Mouse (Mus musculus): Measurements from ENCODE around the gene Stat3. TPM values are rescaled to one million over a fixed set of nuclear protein-coding genes. Genes with fewer than 3 reads are reported as not detected.

Gene Stat3
- total and polyA plus RNA-seq, 3 experiments = 25.7 to 249 (median 64.7) TPM

GRCm38 (mm10) chr11:100970557-100970937, 31.2 kb upstream of the Stat3 start, which contains the start of gene Cavin1:
Gene Cavin1 (minus strand): TSS chr11:100970887.
- Histone ChIP-seq H3K9me3 (replicated peaks; ENCODE audit: insufficient read depth, low read length) (no peaks in the 10 kb centered on the region), H3K79me2 (ENCODE audit: control insufficient read depth, insufficient read depth, low read length, poor library complexity) (no peaks in the 10 kb centered on the region), H3K9ac (ENCODE audit: control insufficient read depth, low read depth, low read length, poor library complexity, severe bottlenecking) (no peak within 1 kb of the TSS), H3K27me3 (ENCODE audit: control insufficient read depth in 1 of 2, insufficient read depth in 2 of 2, low read length in 2 of 2) (peaks cover 4 to 5% of the 10 kb centered on the region in 2 experiments; a peak in 3 of 4 replicates), H3K27ac (ENCODE audit: control insufficient read depth, low read depth, low read length) (no peak within 1 kb of the TSS), H3K4me3 (ENCODE audit: control insufficient read depth in 1 of 2, insufficient read depth in 1 of 2, low read depth in 2 of 2, low read length in 2 of 2) (no peak within 1 kb of the TSS), H3K36me3 (ENCODE audit: control insufficient read depth in 1 of 2, insufficient read depth in 2 of 2, low read length in 2 of 2) (peaks cover 0 to 2% of the 10 kb centered on the region in 2 experiments; a peak in 1 of 4 replicates), H3K4me1 (ENCODE audit: control insufficient read depth in 1 of 2, insufficient read depth in 2 of 2, low read length in 2 of 2) (peaks cover 2 to 5% of the 10 kb centered on the region in 2 experiments)
- no peak for DNase-seq (ENCODE audit: low read depth, low spot score)
- no peak for TF ChIP-seq ELF1 (IDR thresholded peaks at IDR 0.05; ENCODE audit: low read depth, low read length)
- TF ChIP-seq ZC3H11A (IDR thresholded peaks at IDR 0.05; ENCODE audit: low read depth, low read length) = no peak
- TF ChIP-seq USF1 (IDR thresholded peaks at IDR 0.05; ENCODE audit: low read depth, low read length) = no peak
- no peak for TF ChIP-seq BHLHE40 (IDR thresholded peaks at IDR 0.05; ENCODE audit: borderline replicate concordance, low read depth, low read length)
- TF ChIP-seq POLR2AphosphoS2 (IDR thresholded peaks at IDR 0.05; ENCODE audit: low read length) = no peak

GRCm38 (mm10) chr11:100969744-100970556, 30.6 kb upstream of the Stat3 start:
- H3K9me3 ChIP-seq (replicated peaks; ENCODE audit: insufficient read depth, low read length) = no peaks in the 10 kb centered on the region
- H3K4me1 ChIP-seq (ENCODE audit: control insufficient read depth in 1 of 2, insufficient read depth in 2 of 2, low read length in 2 of 2) = peaks cover 2 to 7% of the 10 kb centered on the region in 2 experiments
- no peak overlapping the region for H3K9ac ChIP-seq (ENCODE audit: control insufficient read depth, low read depth, low read length, poor library complexity, severe bottlenecking)
- DNase-seq (ENCODE audit: low read depth, low spot score) = no peak
- peaks cover 3 to 5% of the 10 kb centered on the region in 2 experiments; a peak in 3 of 4 replicates for H3K27me3 ChIP-seq (ENCODE audit: control insufficient read depth in 1 of 2, insufficient read depth in 2 of 2, low read length in 2 of 2)
- no peak overlapping the region for H3K27ac ChIP-seq (ENCODE audit: control insufficient read depth, low read depth, low read length)
- H3K36me3 ChIP-seq (ENCODE audit: control insufficient read depth in 1 of 2, insufficient read depth in 2 of 2, low read length in 2 of 2) = peaks cover 0 to 3% of the 10 kb centered on the region in 2 experiments; a peak in 1 of 4 replicates
- no peaks in the 10 kb centered on the region for H3K79me2 ChIP-seq (ENCODE audit: control insufficient read depth, insufficient read depth, low read length, poor library complexity)
- TF ChIP-seq NELFE (IDR thresholded peaks at IDR 0.05; ENCODE audit: low read depth, low read length) (no peak), MYB (IDR thresholded peaks at IDR 0.05; ENCODE audit: low read depth, low read length) (no peak), GABPA (IDR thresholded peaks at IDR 0.05; ENCODE audit: low read depth, low read length) (no peak), ELF1 (IDR thresholded peaks at IDR 0.05; ENCODE audit: low read depth, low read length) (no peak), KAT2A (conservative IDR thresholded peaks at IDR 0.05; ENCODE audit: low read depth, low read length) (no peak), USF1 (IDR thresholded peaks at IDR 0.05; ENCODE audit: low read depth, low read length) (no peak), JUND (IDR thresholded peaks at IDR 0.05; ENCODE audit: low read depth, low read length) (no peak)
- H3K4me3 ChIP-seq (ENCODE audit: control insufficient read depth in 1 of 2, insufficient read depth in 1 of 2, low read depth in 2 of 2, low read length in 2 of 2) = no peak overlapping the region

- Histone ChIP-seq H3K27me3 (ENCODE audit: control insufficient read depth in 1 of 2, insufficient read depth in 2 of 2, low read length in 2 of 2) (peaks cover 2 to 4% of the 10 kb centered on the region in 2 experiments; a peak in 3 of 4 replicates), H3K4me1 (ENCODE audit: control insufficient read depth in 1 of 2, insufficient read depth in 2 of 2, low read length in 2 of 2) (peaks cover 2 to 7% of the 10 kb centered on the region in 2 experiments)
Observed at GRCm38 (mm10) chr11:100969189-100969743, 29.9 kb upstream of the Stat3 start.

More at GRCm38 (mm10) chr11:100969189-100969743, 29.9 kb upstream of the Stat3 start:
- no peak overlapping the region for H3K27ac ChIP-seq (ENCODE audit: control insufficient read depth, low read depth, low read length)
- no peak overlapping the region for H3K9ac ChIP-seq (ENCODE audit: control insufficient read depth, low read depth, low read length, poor library complexity, severe bottlenecking)
- peaks cover 0 to 3% of the 10 kb centered on the region in 2 experiments; a peak in 1 of 4 replicates for H3K36me3 ChIP-seq (ENCODE audit: control insufficient read depth in 1 of 2, insufficient read depth in 2 of 2, low read length in 2 of 2)
- no peak for TF ChIP-seq KAT2A (conservative IDR thresholded peaks at IDR 0.05; ENCODE audit: low read depth, low read length)
- TF ChIP-seq POLR2AphosphoS5 (IDR thresholded peaks at IDR 0.05; ENCODE audit: borderline replicate concordance, low read depth, low read length) = no peak
- TF ChIP-seq E2F4 (IDR thresholded peaks at IDR 0.05; ENCODE audit: borderline replicate concordance, low read depth, low read length) = no peak
- no peak for TF ChIP-seq MEF2A (IDR thresholded peaks at IDR 0.05; ENCODE audit: extremely low read depth, insufficient replicate concordance, low read depth, low read length, poor library complexity, severe bottlenecking)
- no peak for TF ChIP-seq MXI1 (IDR thresholded peaks at IDR 0.05; ENCODE audit: low read depth, low read length)
- TF ChIP-seq ETS1 (IDR thresholded peaks at IDR 0.05; ENCODE audit: low read depth, low read length) = no peak
- no peak for TF ChIP-seq MAX (IDR thresholded peaks at IDR 0.05; ENCODE audit: low read length)
- TF ChIP-seq RCOR1 (IDR thresholded peaks at IDR 0.05; ENCODE audit: low read depth, low read length) = no peak
- no peak for TF ChIP-seq HCFC1 (IDR thresholded peaks at IDR 0.05; ENCODE audit: low read depth, low read length)
- no peak for TF ChIP-seq MAZ (IDR thresholded peaks at IDR 0.05; ENCODE audit: low read depth, low read length)
- TF ChIP-seq ZC3H11A (IDR thresholded peaks at IDR 0.05; ENCODE audit: low read depth, low read length) = no peak
- TF ChIP-seq EP300 (IDR thresholded peaks at IDR 0.05; ENCODE audit: low read depth in 1 of 2, low read length in 2 of 2) = no peak
- TF ChIP-seq SMC3 (IDR thresholded peaks at IDR 0.05; ENCODE audit: low read depth, low read length) = no peak
- no peak overlapping the region for H3K4me3 ChIP-seq (ENCODE audit: control insufficient read depth in 1 of 2, insufficient read depth in 1 of 2, low read depth in 2 of 2, low read length in 2 of 2)
- H3K79me2 ChIP-seq (ENCODE audit: control insufficient read depth, insufficient read depth, low read length, poor library complexity) = no peaks in the 10 kb centered on the region
- no peak for DNase-seq (ENCODE audit: low read depth, low spot score)
- H3K9me3 ChIP-seq (replicated peaks; ENCODE audit: insufficient read depth, low read length) = no peaks in the 10 kb centered on the region

Measured in MEL (cell line).